19 mouse cellular contexts compared by ENCODE assay signal in genomic region chr7:28362441-28363060, GRCm38 (mm10).
"Had no signal": no experiment of that assay in that cellular context is flagged by ENCODE, and none has a peak within 500 bp of the region (broad histone marks: within the 10 kb centered on the region; RNA-seq: fewer than 3 reads in every experiment).

No protein-coding gene starts in this region.

- H3K4me3 ChIP-seq: left cerebral cortex, adult 2 months; limb, embryonic 12.5 days; limb, embryonic 15.5 days; midbrain, embryonic 12.5 days; midbrain, embryonic 15.5 days; neural tube, embryonic 12.5 days; neural tube, embryonic 15.5 days had no signal

- H3K9ac ChIP-seq: limb, embryonic 12.5 days; limb, embryonic 15.5 days; liver, embryonic 14.5 days; liver, postnatal 0 days; lung, embryonic 14.5 days; midbrain, embryonic 12.5 days; midbrain, embryonic 15.5 days; neural tube, embryonic 12.5 days; neural tube, embryonic 15.5 days had no signal

- ATAC-seq: liver, postnatal 0 days; lung, postnatal 0 days; midbrain, embryonic 15.5 days had no signal

- DNase-seq: kidney, adult 9 months; layer of hippocampus, postnatal 36 days; left cerebral cortex, postnatal 4 days; liver, postnatal 0 days; lung, embryonic 14.5 days; right cerebral cortex, adult 18-20 months; right cerebral cortex, postnatal 14 days; thymus, postnatal 36 days had no signal

- H3K9me3 ChIP-seq: limb, embryonic 12.5 days; limb, embryonic 15.5 days; midbrain, embryonic 12.5 days; midbrain, embryonic 15.5 days; neural tube, embryonic 12.5 days; neural tube, embryonic 15.5 days had no signal

- H3K27ac ChIP-seq: left cerebral cortex, adult 2 months; limb, embryonic 12.5 days; limb, embryonic 15.5 days; liver, embryonic 14.5 days; macrophage; midbrain, embryonic 12.5 days; midbrain, embryonic 15.5 days; neural tube, embryonic 12.5 days; neural tube, embryonic 15.5 days had no signal

- H3K4me2 ChIP-seq: limb, embryonic 12.5 days; limb, embryonic 15.5 days; liver, embryonic 11.5 days; lung, embryonic 14.5 days; midbrain, embryonic 12.5 days; midbrain, embryonic 15.5 days; neural tube, embryonic 12.5 days; neural tube, embryonic 15.5 days had no signal

- H3K27me3 ChIP-seq: limb, embryonic 12.5 days; limb, embryonic 15.5 days; midbrain, embryonic 12.5 days; midbrain, embryonic 15.5 days; neural tube, embryonic 12.5 days; neural tube, embryonic 15.5 days had no signal
